Mouse (Mus musculus): ENCODE results near the gene Cdk2ap1.
A peak's percentile ranks its signal among the peaks of the same experiment; 100 is the strongest.
"Not testable (repeated sequence)": the region's sequence is repeated elsewhere in the genome, so short reads cannot be mapped to it uniquely, and the experiment has no call there.

Cdk2ap1 gene

GRCm38 (mm10) chr5:124351111-124351560 is 11.7 kb downstream of the Cdk2ap1 start:
- DNase-seq (ENCODE audit: low spot score): peak; percentile 86

GRCm38 (mm10) chr5:124350350-124350749 is 12.5 kb downstream of the Cdk2ap1 start:
- peak; percentile 31 for DNase-seq (ENCODE audit: low spot score)

- DNase-seq (ENCODE audit: low spot score): no peak
Measured at GRCm38 (mm10) chr5:124349196-124349595, 13.7 kb downstream of the Cdk2ap1 start.

- no peak for DNase-seq (ENCODE audit: low spot score)
Measured at GRCm38 (mm10) chr5:124342897-124343296, 20.0 kb downstream of the Cdk2ap1 start.

GRCm38 (mm10) chr5:124341753-124342339 is 21.0 kb downstream of the Cdk2ap1 start:
- DNase-seq (ENCODE audit: low spot score): not testable (repeated sequence)

GRCm38 (mm10) chr5:124338791-124339190 is 24.1 kb downstream of the Cdk2ap1 start:
- DNase-seq (ENCODE audit: low spot score): no peak

GRCm38 (mm10) chr5:124337909-124338308 is 25.0 kb downstream of the Cdk2ap1 start:
- no peak for DNase-seq (ENCODE audit: low spot score)

- no peak for DNase-seq (ENCODE audit: low spot score)
Measured at GRCm38 (mm10) chr5:124337103-124337502, 25.8 kb downstream of the Cdk2ap1 start.

- no peak for DNase-seq (ENCODE audit: low spot score)
Measured at GRCm38 (mm10) chr5:124334392-124334791, 28.5 kb downstream of the Cdk2ap1 start.

- no peak for DNase-seq (ENCODE audit: low spot score)
Measured at GRCm38 (mm10) chr5:124330086-124330485, 32.8 kb downstream of the Cdk2ap1 start.

- DNase-seq (ENCODE audit: low spot score): peak; percentile 99
Measured at GRCm38 (mm10) chr5:124327510-124328364, 35.1 kb downstream of the Cdk2ap1 start, which contains the start of the genes Mphosph9 and 2810006K23Rik. Mphosph9 (minus strand) TSS chr5:124327972. 2810006K23Rik (plus strand) TSS chr5:124328089.

- peak; percentile 34 for DNase-seq (ENCODE audit: low spot score)
Measured at GRCm38 (mm10) chr5:124326829-124327228, 36.1 kb downstream of the Cdk2ap1 start.

- DNase-seq (ENCODE audit: low spot score): no peak
Measured at GRCm38 (mm10) chr5:124317648-124318047, 45.2 kb downstream of the Cdk2ap1 start.

GRCm38 (mm10) chr5:124315941-124316340 is 46.9 kb downstream of the Cdk2ap1 start:
- no peak for DNase-seq (ENCODE audit: low spot score)

GRCm38 (mm10) chr5:124315498-124315897 is 47.4 kb downstream of the Cdk2ap1 start:
- DNase-seq (ENCODE audit: low spot score): no peak

- DNase-seq (ENCODE audit: low spot score): no peak
Measured at GRCm38 (mm10) chr5:124310091-124310490, 52.8 kb downstream of the Cdk2ap1 start.

GRCm38 (mm10) chr5:124309155-124309554 is 53.7 kb downstream of the Cdk2ap1 start:
- no peak for DNase-seq (ENCODE audit: low spot score)

- not testable (repeated sequence) for DNase-seq (ENCODE audit: low spot score)
Measured at GRCm38 (mm10) chr5:124302853-124303252, 60.0 kb downstream of the Cdk2ap1 start.

GRCm38 (mm10) chr5:124300132-124300531 is 62.8 kb downstream of the Cdk2ap1 start:
- DNase-seq (ENCODE audit: low spot score): peak; percentile 63

- DNase-seq (ENCODE audit: low spot score): peak; percentile 18
Measured at GRCm38 (mm10) chr5:124299307-124299706, 63.6 kb downstream of the Cdk2ap1 start.

GRCm38 (mm10) chr5:124296475-124296874 is 66.4 kb downstream of the Cdk2ap1 start:
- no peak for DNase-seq (ENCODE audit: low spot score)
